Mouse (Mus musculus): ENCODE results near the gene Bbs4. TPM values are rescaled to one million over a fixed set of nuclear protein-coding genes. Genes with fewer than 3 reads are reported as not detected.
A peak's percentile ranks its signal among the peaks of the same experiment; 100 is the strongest.

The Bbs4 gene
- polyA plus RNA-seq, 1 experiment from 2014 or later = 18.8 TPM

GRCm38 (mm10) chr9:59330055-59330454 lies 23.3 kb downstream of the Bbs4 start:
- ATAC-seq (replicated peaks; ENCODE audit: insufficient number of reproducible peaks, low FRiP score, low TSS enrichment, low read depth) = no peak
- 94% methylated on average over 5 of the region's 5 CpGs for WGBS
- no peaks in the 10 kb centered on the region; the same call in 1 of the 2 replicates for H3K36me3 ChIP-seq (replicated peaks; ENCODE audit: control insufficient read depth, insufficient read depth, low read depth, low read length)

GRCm38 (mm10) chr9:59324351-59324750 lies 29.0 kb downstream of the Bbs4 start:
- Histone ChIP-seq H3K4me3 (ENCODE audit: low read depth, low read length) (no peak overlapping the region), H3K9me3 (replicated peaks; ENCODE audit: control insufficient read depth, low read length) (no peaks in the 10 kb centered on the region), H3K4me2 (ENCODE audit: low read depth, low read length) (no peak overlapping the region), H3K4me1 (ENCODE audit: control insufficient read depth, insufficient read depth, low read length) (no peaks in the 10 kb centered on the region), H3K27ac (replicated peaks; ENCODE audit: low read depth, low read length) (no peak overlapping the region), H3K27me3 (ENCODE audit: control insufficient read depth, insufficient read depth, low read length) (no peaks in the 10 kb centered on the region), H3K9ac (replicated peaks; ENCODE audit: low read length) (no peak overlapping the region), H3K36me3 (replicated peaks; ENCODE audit: control insufficient read depth, insufficient read depth, low read depth, low read length) (peaks cover 4% of the 10 kb centered on the region)
- no peak for ATAC-seq (replicated peaks; ENCODE audit: insufficient number of reproducible peaks, low FRiP score, low TSS enrichment, low read depth)
- DNase-seq (ENCODE audit: low spot score) = no peak

More at GRCm38 (mm10) chr9:59330055-59330454, 23.3 kb downstream of the Bbs4 start:
- H3K4me3 ChIP-seq (ENCODE audit: low read depth, low read length) = no peak overlapping the region
- H3K4me1 ChIP-seq (ENCODE audit: control insufficient read depth, insufficient read depth, low read length) = no peaks in the 10 kb centered on the region
- no peak overlapping the region for H3K9ac ChIP-seq (replicated peaks; ENCODE audit: low read length)
- H3K27me3 ChIP-seq (ENCODE audit: control insufficient read depth, insufficient read depth, low read length) = no peaks in the 10 kb centered on the region
- H3K9me3 ChIP-seq (replicated peaks; ENCODE audit: control insufficient read depth, low read length) = no peaks in the 10 kb centered on the region
- no peak overlapping the region for H3K27ac ChIP-seq (replicated peaks; ENCODE audit: low read depth, low read length)
- DNase-seq (ENCODE audit: low spot score) = no peak
- no peak overlapping the region for H3K4me2 ChIP-seq (ENCODE audit: low read depth, low read length)

GRCm38 (mm10) chr9:59316206-59316605 lies 37.1 kb downstream of the Bbs4 start:
- Histone ChIP-seq H3K9me3 (replicated peaks; ENCODE audit: control insufficient read depth, low read length) (no peaks in the 10 kb centered on the region), H3K4me2 (ENCODE audit: low read depth, low read length) (no peak overlapping the region), H3K27ac (replicated peaks; ENCODE audit: low read depth, low read length) (no peak overlapping the region), H3K36me3 (replicated peaks; ENCODE audit: control insufficient read depth, insufficient read depth, low read depth, low read length) (no peaks in the 10 kb centered on the region), H3K27me3 (ENCODE audit: control insufficient read depth, insufficient read depth, low read length) (no peaks in the 10 kb centered on the region), H3K4me3 (ENCODE audit: low read depth, low read length) (no peak overlapping the region), H3K4me1 (ENCODE audit: control insufficient read depth, insufficient read depth, low read length) (no peaks in the 10 kb centered on the region), H3K9ac (replicated peaks; ENCODE audit: low read length) (no peak overlapping the region)
- 96% methylated on average over 3 of the region's 3 CpGs for WGBS
- DNase-seq (ENCODE audit: low spot score) (no peak), ATAC-seq (replicated peaks; ENCODE audit: insufficient number of reproducible peaks, low FRiP score, low TSS enrichment, low read depth) (no peak)

GRCm38 (mm10) chr9:59311284-59311670 lies 42.0 kb downstream of the Bbs4 start:
- no peak overlapping the region for H3K27ac ChIP-seq (replicated peaks; ENCODE audit: low read depth, low read length)
- H3K9ac ChIP-seq (replicated peaks; ENCODE audit: low read length) = no peak overlapping the region
- no peaks in the 10 kb centered on the region for H3K36me3 ChIP-seq (replicated peaks; ENCODE audit: control insufficient read depth, insufficient read depth, low read depth, low read length)
- H3K4me3 ChIP-seq (ENCODE audit: low read depth, low read length) = no peak overlapping the region
- no peak overlapping the region for H3K4me2 ChIP-seq (ENCODE audit: low read depth, low read length)
- no peak for DNase-seq (ENCODE audit: low spot score)
- no peaks in the 10 kb centered on the region for H3K9me3 ChIP-seq (replicated peaks; ENCODE audit: control insufficient read depth, low read length)
- H3K27me3 ChIP-seq (ENCODE audit: control insufficient read depth, insufficient read depth, low read length) = no peaks in the 10 kb centered on the region
- no peak for ATAC-seq (replicated peaks; ENCODE audit: insufficient number of reproducible peaks, low FRiP score, low TSS enrichment, low read depth)
- no peaks in the 10 kb centered on the region for H3K4me1 ChIP-seq (ENCODE audit: control insufficient read depth, insufficient read depth, low read length)
- WGBS = 80% methylated on average over 3 of the region's 3 CpGs

- H3K27me3 ChIP-seq (ENCODE audit: control insufficient read depth, insufficient read depth, low read length) = no peaks in the 10 kb centered on the region
- no peaks in the 10 kb centered on the region for H3K9me3 ChIP-seq (replicated peaks; ENCODE audit: control insufficient read depth, low read length)
- no peak overlapping the region for H3K4me3 ChIP-seq (ENCODE audit: low read depth, low read length)
- no peak overlapping the region for H3K4me2 ChIP-seq (ENCODE audit: low read depth, low read length)
- H3K36me3 ChIP-seq (replicated peaks; ENCODE audit: control insufficient read depth, insufficient read depth, low read depth, low read length) = no peaks in the 10 kb centered on the region; the same call in 1 of the 2 replicates
- ATAC-seq (replicated peaks; ENCODE audit: insufficient number of reproducible peaks, low FRiP score, low TSS enrichment, low read depth) (no peak), DNase-seq (ENCODE audit: low spot score) (peak; percentile 11)
- 86% methylated on average over 8 of the region's 8 CpGs for WGBS
- H3K27ac ChIP-seq (replicated peaks; ENCODE audit: low read depth, low read length) = no peak overlapping the region
- H3K4me1 ChIP-seq (ENCODE audit: control insufficient read depth, insufficient read depth, low read length) = no peaks in the 10 kb centered on the region
- H3K9ac ChIP-seq (replicated peaks; ENCODE audit: low read length) = no peak overlapping the region
Measured at GRCm38 (mm10) chr9:59310582-59311283, 42.6 kb downstream of the Bbs4 start.

- DNase-seq (ENCODE audit: low spot score) = no peak
- Histone ChIP-seq H3K9me3 (replicated peaks; ENCODE audit: control insufficient read depth, low read length) (no peaks in the 10 kb centered on the region), H3K4me1 (ENCODE audit: control insufficient read depth, insufficient read depth, low read length) (no peaks in the 10 kb centered on the region), H3K4me2 (ENCODE audit: low read depth, low read length) (no peak overlapping the region), H3K9ac (replicated peaks; ENCODE audit: low read length) (no peak overlapping the region), H3K4me3 (ENCODE audit: low read depth, low read length) (no peak overlapping the region), H3K36me3 (replicated peaks; ENCODE audit: control insufficient read depth, insufficient read depth, low read depth, low read length) (peaks cover 2% of the 10 kb centered on the region), H3K27me3 (ENCODE audit: control insufficient read depth, insufficient read depth, low read length) (no peaks in the 10 kb centered on the region), H3K27ac (replicated peaks; ENCODE audit: low read depth, low read length) (no peak overlapping the region)
- no peak for ATAC-seq (replicated peaks; ENCODE audit: insufficient number of reproducible peaks, low FRiP score, low TSS enrichment, low read depth)
- WGBS = 70% methylated on average over 2 of the region's 2 CpGs
Measured at GRCm38 (mm10) chr9:59307890-59308289, 45.4 kb downstream of the Bbs4 start.

- H3K4me1 ChIP-seq (ENCODE audit: control insufficient read depth, insufficient read depth, low read length) = no peaks in the 10 kb centered on the region
- 88% methylated on average over 2 of the region's 2 CpGs for WGBS
- no peak overlapping the region for H3K9ac ChIP-seq (replicated peaks; ENCODE audit: low read length)
- DNase-seq (ENCODE audit: low spot score) = no peak
- H3K9me3 ChIP-seq (replicated peaks; ENCODE audit: control insufficient read depth, low read length) = no peaks in the 10 kb centered on the region
- H3K4me2 ChIP-seq (ENCODE audit: low read depth, low read length) = no peak overlapping the region
- no peak overlapping the region for H3K27ac ChIP-seq (replicated peaks; ENCODE audit: low read depth, low read length)
- no peaks in the 10 kb centered on the region; the same call in 1 of the 2 replicates for H3K36me3 ChIP-seq (replicated peaks; ENCODE audit: control insufficient read depth, insufficient read depth, low read depth, low read length)
- no peak for ATAC-seq (replicated peaks; ENCODE audit: insufficient number of reproducible peaks, low FRiP score, low TSS enrichment, low read depth)
- H3K27me3 ChIP-seq (ENCODE audit: control insufficient read depth, insufficient read depth, low read length) = no peaks in the 10 kb centered on the region
- no peak overlapping the region for H3K4me3 ChIP-seq (ENCODE audit: low read depth, low read length)
Measured at GRCm38 (mm10) chr9:59296419-59296818, 56.9 kb downstream of the Bbs4 start.

GRCm38 (mm10) chr9:59292493-59292875 lies 60.8 kb downstream of the Bbs4 start:
- peak overlapping the region; percentile 77 for H3K4me2 ChIP-seq (ENCODE audit: low read depth, low read length)
- H3K4me1 ChIP-seq (ENCODE audit: control insufficient read depth, insufficient read depth, low read length) = peaks cover 8% of the 10 kb centered on the region
- no peak overlapping the region for H3K9ac ChIP-seq (replicated peaks; ENCODE audit: low read length)
- H3K27me3 ChIP-seq (ENCODE audit: control insufficient read depth, insufficient read depth, low read length) = no peaks in the 10 kb centered on the region
- 51% methylated on average over 3 of the region's 3 CpGs for WGBS
- ATAC-seq (replicated peaks; ENCODE audit: insufficient number of reproducible peaks, low FRiP score, low TSS enrichment, low read depth) (no peak), DNase-seq (ENCODE audit: low spot score) (no peak)
- no peaks in the 10 kb centered on the region for H3K36me3 ChIP-seq (replicated peaks; ENCODE audit: control insufficient read depth, insufficient read depth, low read depth, low read length)
- H3K4me3 ChIP-seq (ENCODE audit: low read depth, low read length) = peak overlapping the region; percentile 96
- no peak overlapping the region for H3K27ac ChIP-seq (replicated peaks; ENCODE audit: low read depth, low read length)
- H3K9me3 ChIP-seq (replicated peaks; ENCODE audit: control insufficient read depth, low read length) = no peaks in the 10 kb centered on the region
